In the genomic region with DNA sequence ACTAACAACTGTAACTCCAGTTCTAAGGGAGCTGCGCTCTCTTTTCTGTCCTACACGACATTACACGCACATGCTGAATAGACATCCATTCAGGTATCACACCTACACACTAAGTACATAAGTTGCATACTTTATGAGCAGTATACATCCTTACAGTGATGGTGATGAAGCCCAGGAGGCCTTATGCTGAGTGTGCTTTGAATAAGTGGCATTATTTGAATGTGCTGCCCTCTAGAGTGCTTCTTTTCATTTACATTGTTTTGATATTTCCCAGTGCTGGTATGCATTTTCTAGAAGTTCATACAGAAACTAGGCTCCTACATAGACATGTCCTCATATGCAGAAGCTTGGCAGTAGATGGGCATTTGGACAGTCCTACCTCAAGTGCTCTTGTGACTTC, we compare ENCODE assay signal across 18 mouse cellular contexts. TPM values are rescaled to one million over a fixed set of nuclear protein-coding genes. Genes with fewer than 3 reads are reported as not detected.
DNase-seq lines count a peak whose midpoint lies in the region; ATAC-seq and TF ChIP-seq lines count a peak whose summit lies in the region.
"Had no signal": no experiment of that assay in that cellular context is flagged by ENCODE, and none has a peak within 500 bp of the region (broad histone marks: within the 10 kb centered on the region; RNA-seq: fewer than 3 reads in every experiment).

No protein-coding gene starts in this region.

- H3K9me3 ChIP-seq in heart, embryonic 12.5 days (replicated peaks): no peaks in the 10 kb centered on the region
- no peaks in the 10 kb centered on the region for H3K9me3 ChIP-seq in lung, embryonic 14.5 days (ENCODE audit: low read depth, low read length)
- no peaks in the 10 kb centered on the region for H3K9me3 ChIP-seq in neural tube, embryonic 15.5 days (replicated peaks)
- H3K9me3 ChIP-seq: embryonic facial prominence, embryonic 13.5 days; forebrain, embryonic 12.5 days; heart, embryonic 13.5 days; midbrain, embryonic 13.5 days; neural tube, embryonic 13.5 days had no signal

- TF ChIP-seq EP300 in heart, adult 2 months (IDR thresholded peaks at IDR 0.05; ENCODE audit: insufficient read depth, low read depth, low read length): no peak

- ATAC-seq in heart, embryonic 12.5 days (ENCODE audit: insufficient number of reproducible peaks, low FRiP score): no peak
- no peak for ATAC-seq in lung, embryonic 14.5 days (ENCODE audit: insufficient read depth)
- ATAC-seq in neural tube, embryonic 15.5 days (ENCODE audit: low FRiP score): no peak
- ATAC-seq: midbrain, embryonic 13.5 days had no signal

- 87% methylated on average over 3 of the region's 3 CpGs for WGBS in heart, adult 2 months
- 94% methylated on average over 3 of the region's 3 CpGs for WGBS in heart, embryonic 12.5 days
- WGBS in lung, embryonic 14.5 days: 93% methylated on average over 3 of the region's 3 CpGs
- 91% methylated on average over 3 of the region's 3 CpGs for WGBS in lung, adult 2 months
- 93% methylated on average over 3 of the region's 3 CpGs for WGBS in neural tube, embryonic 15.5 days

- TF ChIP-seq CTCF in heart, adult 2 months (IDR thresholded peaks at IDR 0.05): peak; percentile 49
- TF ChIP-seq CTCF in lung, embryonic 14.5 days (IDR thresholded peaks at IDR 0.05; ENCODE audit: low read depth): no peak
- TF ChIP-seq CTCF in lung, adult 2 months (IDR thresholded peaks at IDR 0.05; ENCODE audit: insufficient read depth, low read length): no peak
- TF ChIP-seq CTCF in cortical plate, adult 2 months (IDR thresholded peaks at IDR 0.05; ENCODE audit: extremely low read depth, insufficient read depth, low read length): peak; percentile 18; the same call in 1 of the 2 replicates

- no peak for DNase-seq in heart, adult 2 months
- DNase-seq in lung, embryonic 14.5 days: peak; percentile 51
- DNase-seq in lung, adult 2 months: no peak
- DNase-seq in CD4-positive helper T cell, adult 2 months (ENCODE audit: low read depth, low spot score): peak; percentile 9
- DNase-seq in yolk sac, embryonic 10.5 days (ENCODE audit: low spot score): no peak
- DNase-seq: adrenal gland, adult 8-10 months; cerebellum, postnatal 14 days; gastrocnemius, postnatal 25 days; kidney, adult 9 months; lung, postnatal 36 days had no signal

- intact Hi-C loops in heart, adult 2 months (cut with DNase I): loop anchor here (5.0 kb wide), 1 partner anchor 228 kb away; a partner anchor contains a TSS

- H3K27ac ChIP-seq in heart, adult 2 months: no peak overlapping the region
- H3K27ac ChIP-seq in heart, embryonic 12.5 days (ENCODE audit: poor library complexity, severe bottlenecking): no peak overlapping the region
- no peak overlapping the region for H3K27ac ChIP-seq in lung, embryonic 14.5 days (ENCODE audit: low read depth)
- no peak overlapping the region for H3K27ac ChIP-seq in cortical plate, adult 2 months (ENCODE audit: insufficient read depth, low read length)
- no peak overlapping the region for H3K27ac ChIP-seq in neural tube, embryonic 15.5 days (replicated peaks)
- H3K27ac ChIP-seq: embryonic facial prominence, embryonic 13.5 days; forebrain, embryonic 12.5 days; heart, embryonic 13.5 days; midbrain, embryonic 13.5 days; neural tube, embryonic 13.5 days had no signal

- H3K9ac ChIP-seq in heart, adult 2 months (ENCODE audit: low read depth, low read length): no peak overlapping the region
- H3K9ac ChIP-seq in heart, embryonic 12.5 days: no peak overlapping the region
- H3K9ac ChIP-seq in lung, embryonic 14.5 days: no peak overlapping the region
- no peak overlapping the region for H3K9ac ChIP-seq in neural tube, embryonic 15.5 days (replicated peaks)
- H3K9ac ChIP-seq: embryonic facial prominence, embryonic 13.5 days; forebrain, embryonic 12.5 days; heart, embryonic 13.5 days; midbrain, embryonic 13.5 days; neural tube, embryonic 13.5 days had no signal

- no peak overlapping the region for H3K4me3 ChIP-seq in heart, adult 2 months
- H3K4me3 ChIP-seq in heart, embryonic 12.5 days: no peak overlapping the region
- H3K4me3 ChIP-seq in lung, embryonic 14.5 days (ENCODE audit: low read depth, low read length): no peak overlapping the region
- no peak overlapping the region for H3K4me3 ChIP-seq in lung, adult 2 months (replicated peaks; ENCODE audit: extremely low read depth, low read depth, low read length)
- no peak overlapping the region for H3K4me3 ChIP-seq in cortical plate, adult 2 months (ENCODE audit: insufficient read depth, low read length)
- no peak overlapping the region for H3K4me3 ChIP-seq in neural tube, embryonic 15.5 days (replicated peaks)
- H3K4me3 ChIP-seq: embryonic facial prominence, embryonic 13.5 days; forebrain, embryonic 12.5 days; heart, embryonic 13.5 days; midbrain, embryonic 13.5 days; neural tube, embryonic 13.5 days had no signal

- H3K4me1 ChIP-seq in heart, adult 2 months (ENCODE audit: control insufficient read depth, insufficient read depth, low read length): no peaks in the 10 kb centered on the region
- H3K4me1 ChIP-seq in heart, embryonic 12.5 days (replicated peaks): 0 out of 2 replicates have a peak, but pooled peaks cover 4% of the 10 kb centered on the region
- no peaks in the 10 kb centered on the region for H3K4me1 ChIP-seq in lung, embryonic 14.5 days (ENCODE audit: insufficient read depth)
- H3K4me1 ChIP-seq in lung, adult 2 months (ENCODE audit: control insufficient read depth, insufficient read depth, low read length): no peaks in the 10 kb centered on the region
- H3K4me1 ChIP-seq in cortical plate, adult 2 months (ENCODE audit: control insufficient read depth, insufficient read depth, low read length): no peaks in the 10 kb centered on the region
- H3K4me1 ChIP-seq in neural tube, embryonic 15.5 days: no peaks in the 10 kb centered on the region
- H3K4me1 ChIP-seq: embryonic facial prominence, embryonic 13.5 days; forebrain, embryonic 12.5 days; heart, embryonic 13.5 days; midbrain, embryonic 13.5 days; neural tube, embryonic 13.5 days had no signal

- H3K79me2 ChIP-seq in heart, adult 2 months (replicated peaks; ENCODE audit: control insufficient read depth, insufficient read depth, low read length): no peaks in the 10 kb centered on the region

- no peak for TF ChIP-seq POLR2A in heart, adult 2 months (IDR thresholded peaks at IDR 0.05; ENCODE audit: insufficient read depth, low read depth, low read length)
- TF ChIP-seq POLR2A in lung, adult 2 months (IDR thresholded peaks at IDR 0.05; ENCODE audit: borderline replicate concordance, extremely low read depth, low read depth, low read length): no peak
- TF ChIP-seq POLR2A in cortical plate, adult 2 months (IDR thresholded peaks at IDR 0.05; ENCODE audit: extremely low read depth, insufficient read depth, low read length): no peak

- H3K27me3 ChIP-seq in heart, adult 2 months (ENCODE audit: control insufficient read depth, insufficient read depth, low read length): no peaks in the 10 kb centered on the region
- no peaks in the 10 kb centered on the region for H3K27me3 ChIP-seq in heart, embryonic 12.5 days (replicated peaks)
- no peaks in the 10 kb centered on the region for H3K27me3 ChIP-seq in lung, embryonic 14.5 days (ENCODE audit: insufficient read depth, low read length)
- no peaks in the 10 kb centered on the region for H3K27me3 ChIP-seq in neural tube, embryonic 15.5 days (replicated peaks)
- H3K27me3 ChIP-seq: embryonic facial prominence, embryonic 13.5 days; forebrain, embryonic 12.5 days; heart, embryonic 13.5 days; midbrain, embryonic 13.5 days; neural tube, embryonic 13.5 days had no signal

- no peak overlapping the region for H3K4me2 ChIP-seq in heart, embryonic 12.5 days
- H3K4me2 ChIP-seq in lung, embryonic 14.5 days: no peak overlapping the region
- H3K4me2 ChIP-seq in neural tube, embryonic 15.5 days: no peak overlapping the region
- H3K4me2 ChIP-seq: embryonic facial prominence, embryonic 13.5 days; forebrain, embryonic 12.5 days; heart, embryonic 13.5 days; midbrain, embryonic 13.5 days; neural tube, embryonic 13.5 days had no signal

- H3K36me3 ChIP-seq in heart, adult 2 months (ENCODE audit: control insufficient read depth, insufficient read depth, low read length): no peaks in the 10 kb centered on the region; the same call in 1 of the 2 replicates
- H3K36me3 ChIP-seq in heart, embryonic 12.5 days: peaks cover 79% of the 10 kb centered on the region
- H3K36me3 ChIP-seq in lung, embryonic 14.5 days (ENCODE audit: insufficient read depth): peaks cover 78% of the 10 kb centered on the region
- peaks cover 78% of the 10 kb centered on the region for H3K36me3 ChIP-seq in neural tube, embryonic 15.5 days

RNA-seq across cellular contexts. Expression of a gene that starts 30.1 kb away (rescaled TPM):
- 10 to 100 TPM; 20.3 to 22.0 TPM for total RNA-seq in heart, adult 2 months (2021)
- 13.6 and 19.4 TPM in 2 replicates for polyA plus RNA-seq in heart, adult 2 months (2012; rRNA removed)
- 6.0 and 7.1 TPM in 2 replicates for polyA plus RNA-seq in heart, embryonic 12.5 days (2016; fragmentation: Nextera tagmentation; extraction: Ambion mirVana)
- 11.3 and 11.6 TPM in 2 replicates for polyA plus RNA-seq in lung, embryonic 14.5 days (2014; fragmentation: Nextera tagmentation; extraction: Ambion mirVana)
- polyA plus RNA-seq in lung, adult 2 months (2012; rRNA removed): 30.3 and 34.2 TPM in 2 replicates
- 51.7 and 53.3 TPM in 2 replicates for polyA plus RNA-seq in cortical plate, adult 2 months (2012; rRNA removed)
- 11.4 and 12.8 TPM in 2 replicates for polyA plus RNA-seq in neural tube, embryonic 15.5 days (2015; fragmentation: Nextera tagmentation; extraction: Ambion mirVana)

RNA-seq across cellular contexts. Expression of a gene that starts 52.8 kb away (rescaled TPM):
- total RNA-seq in heart, adult 2 months (2021): 100 to 1,000 TPM in 1 of 2 experiments, 10 to 100 TPM in 1; 76.7 to 102 TPM
- polyA plus RNA-seq in heart, adult 2 months (2012; rRNA removed): 91.4 and 145 TPM in 2 replicates
- polyA plus RNA-seq in heart, embryonic 12.5 days (2016; fragmentation: Nextera tagmentation; extraction: Ambion mirVana): 47.3 and 56.8 TPM in 2 replicates
- polyA plus RNA-seq in lung, embryonic 14.5 days (2014; fragmentation: Nextera tagmentation; extraction: Ambion mirVana): 39.6 and 44.7 TPM in 2 replicates
- polyA plus RNA-seq in lung, adult 2 months (2012; rRNA removed): 16.6 and 21.5 TPM in 2 replicates
- 43.1 and 43.3 TPM in 2 replicates for polyA plus RNA-seq in cortical plate, adult 2 months (2012; rRNA removed)
- 85.9 and 99.1 TPM in 2 replicates for polyA plus RNA-seq in neural tube, embryonic 15.5 days (2015; fragmentation: Nextera tagmentation; extraction: Ambion mirVana)

Comparison
In these comparisons a context has a peak if more than half of its experiments do, and no peak if none do; other contexts are left out.
1. DNase-seq: peak in lung, embryonic 14.5 days (single experiment) and CD4-positive helper T cell, adult 2 months (single experiment); none in heart, adult 2 months (0 of 2), lung, adult 2 months (single experiment) and yolk sac, embryonic 10.5 days (single experiment).
2. CTCF ChIP-seq: peak in heart, adult 2 months (single experiment) and cortical plate, adult 2 months (single experiment); none in lung, embryonic 14.5 days (single experiment) and lung, adult 2 months (single experiment).